In the genomic region with DNA sequence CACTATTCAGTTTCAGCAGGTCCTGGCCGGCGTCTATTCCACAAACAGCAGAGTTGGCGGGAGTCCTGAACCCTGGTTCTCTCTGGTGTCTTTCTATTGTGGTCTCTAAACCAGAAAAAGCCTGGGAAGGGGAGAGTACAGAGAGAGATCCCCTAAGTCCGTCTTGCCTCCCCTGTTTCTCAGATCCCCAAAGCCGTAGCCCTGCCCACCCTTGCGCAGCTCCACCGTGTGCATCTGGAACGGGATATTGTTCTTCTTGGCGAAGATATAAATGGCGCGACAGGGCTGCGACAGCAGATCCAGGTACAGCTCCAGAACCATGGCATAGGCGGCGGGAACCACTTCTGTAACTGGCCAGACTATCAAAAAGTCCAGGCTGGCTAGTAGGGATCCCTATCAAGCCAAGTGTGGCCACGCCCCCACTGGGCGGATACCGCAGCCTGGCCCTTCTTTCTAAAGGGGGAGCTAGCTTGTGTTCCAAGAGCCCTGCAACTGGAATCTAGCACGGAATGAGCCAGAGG, we compare ENCODE assay signal across 8 mouse cellular contexts. TPM values are rescaled to one million over a fixed set of nuclear protein-coding genes. Genes with fewer than 3 reads are reported as not detected.
DNase-seq lines count a peak whose midpoint lies in the region; ATAC-seq and TF ChIP-seq lines count a peak whose summit lies in the region.

A gene (minus strand): TSS at position 409 of the 521 bp plus-strand sequence.

- no peaks in the 10 kb centered on the region for H3K9me3 ChIP-seq in hindbrain, embryonic 12.5 days (replicated peaks)

- peak within 1 kb of the TSS; percentile 37 for H3K9ac ChIP-seq in hindbrain, embryonic 12.5 days

- 2% methylated on average over 18 of the region's 18 CpGs for WGBS in cerebellum, adult 2 months
- 4% methylated on average over 18 of the region's 18 CpGs for WGBS in hindbrain, embryonic 12.5 days
- 4% methylated on average over 18 of the region's 18 CpGs for WGBS in macrophage (ENCODE audit: missing documents)
- WGBS in spleen, adult 2 months, result 6% methylated on average over 18 of the region's 18 CpGs

- H3K27ac ChIP-seq in cerebellum, adult 2 months (ENCODE audit: insufficient read depth, low read length), result peak within 1 kb of the TSS; percentile 90
- H3K27ac ChIP-seq in hindbrain, embryonic 12.5 days, result no peak within 1 kb of the TSS
- no peak within 1 kb of the TSS for H3K27ac ChIP-seq in macrophage
- no peak within 1 kb of the TSS for H3K27ac ChIP-seq in spleen, adult 2 months (ENCODE audit: insufficient read depth, low read length)

- H3K27me3 ChIP-seq in cerebellum, adult 2 months (ENCODE audit: control insufficient read depth, insufficient read depth, low read length), result no peaks in the 10 kb centered on the region
- peaks cover 9% of the 10 kb centered on the region for H3K27me3 ChIP-seq in hindbrain, embryonic 12.5 days
- H3K27me3 ChIP-seq in spleen, adult 2 months (ENCODE audit: control insufficient read depth, insufficient read depth, low read length), result no peaks in the 10 kb centered on the region; the same call in 1 of the 2 replicates

- DNase-seq in frontal cortex, adult 2 months (ENCODE audit: extremely low spot score in 1 of 2, low spot score in 1 of 2), result peak in 1 of 2 experiments; percentile 9
- no peak for DNase-seq in frontal cortex, postnatal 14 days (ENCODE audit: low spot score in 2 of 2)
- peak; percentile 72 to 75 for DNase-seq in cerebellum, adult 2 months
- DNase-seq in gastrocnemius, adult 18-20 months (ENCODE audit: low spot score), result peak; percentile 76
- DNase-seq in layer of hippocampus, postnatal 10 days (ENCODE audit: low spot score in 2 of 2), result peak; percentile 21 to 38
- DNase-seq in spleen, adult 2 months (ENCODE audit: low read depth in 1 of 2, low spot score in 2 of 2), result no peak

- TF ChIP-seq POLR2A in cerebellum, adult 2 months (IDR thresholded peaks at IDR 0.05; ENCODE audit: borderline replicate concordance, insufficient read depth, low read length), result peak; percentile 54; the same call in 1 of the 2 replicates
- TF ChIP-seq POLR2A in spleen, adult 2 months (IDR thresholded peaks at IDR 0.05; ENCODE audit: low read depth, low read length), result no peak

- TF ChIP-seq CTCF in cerebellum, adult 2 months (IDR thresholded peaks at IDR 0.05; ENCODE audit: borderline replicate concordance, insufficient read depth, low read depth, low read length), result no peak
- TF ChIP-seq CTCF in spleen, adult 2 months (IDR thresholded peaks at IDR 0.05; ENCODE audit: extremely low read depth, insufficient read depth, insufficient read length, insufficient replicate concordance), result no peak

- ATAC-seq in hindbrain, embryonic 12.5 days (ENCODE audit: low FRiP score), result peak; percentile 54

- no peaks in the 10 kb centered on the region for H3K36me3 ChIP-seq in hindbrain, embryonic 12.5 days
- no peaks in the 10 kb centered on the region for H3K36me3 ChIP-seq in macrophage (ENCODE audit: inconsistent target)
- H3K36me3 ChIP-seq in spleen, adult 2 months (ENCODE audit: control insufficient read depth, insufficient read depth, low read length), result no peaks in the 10 kb centered on the region

- peak within 1 kb of the TSS; percentile 93 for H3K4me3 ChIP-seq in cerebellum, adult 2 months (replicated peaks; ENCODE audit: insufficient read depth, low read depth, low read length)
- H3K4me3 ChIP-seq in hindbrain, embryonic 12.5 days, result peak within 1 kb of the TSS; percentile 37
- peak within 1 kb of the TSS; percentile 43 for H3K4me3 ChIP-seq in macrophage (ENCODE audit: inconsistent target)
- peak within 1 kb of the TSS; percentile 54 for H3K4me3 ChIP-seq in spleen, adult 2 months (ENCODE audit: extremely low read depth, insufficient read depth, insufficient read length)

- peak within 1 kb of the TSS; percentile 77 for H3K4me2 ChIP-seq in hindbrain, embryonic 12.5 days (replicated peaks)

- H3K4me1 ChIP-seq in cerebellum, adult 2 months (ENCODE audit: control insufficient read depth, insufficient read depth, low read length), result peaks cover 4% of the 10 kb centered on the region
- peaks cover 12% of the 10 kb centered on the region for H3K4me1 ChIP-seq in hindbrain, embryonic 12.5 days
- no peaks in the 10 kb centered on the region; the same call in 1 of the 2 replicates for H3K4me1 ChIP-seq in spleen, adult 2 months (ENCODE audit: control insufficient read depth, insufficient read depth, insufficient read length)

- H3K79me2 ChIP-seq in macrophage (ENCODE audit: inconsistent target), result no peaks in the 10 kb centered on the region

RNA-seq across cellular contexts. Expression of the gene that starts here (rescaled TPM):
- polyA plus RNA-seq in frontal cortex, adult 2 months (2012; rRNA removed), result 29.8 and 39.9 TPM in 2 replicates
- 37.6 and 40.1 TPM in 2 replicates for polyA plus RNA-seq in cerebellum, adult 2 months (2012; rRNA removed)
- total RNA-seq in gastrocnemius, adult 18-20 months (2021), result 1 to 10 TPM; 6.0 to 8.0 TPM
- polyA plus RNA-seq in hindbrain, embryonic 12.5 days (2016; fragmentation: Nextera tagmentation; extraction: Ambion mirVana), result 6.7 and 8.7 TPM in 2 replicates
- 1 to 10 TPM; 2.8 to 5.2 TPM for total RNA-seq in layer of hippocampus, postnatal 10 days (2021)
- 1 to 10 TPM in 6 of 26 experiments, under 1 TPM in 5, not detected in 15; 0.58 to 5.4 (median 1.6) TPM for total RNA-seq in macrophage (2018; cell fraction: chromatin; rRNA removed)
- 1 to 10 TPM in 19 of 26 experiments, under 1 TPM in 7; 0.65 to 5.7 (median 2.0) TPM for total RNA-seq in macrophage (2018; cell fraction: cytosol; rRNA removed)
- total RNA-seq in macrophage (2018; cell fraction: nucleus; rRNA removed), result 1 to 10 TPM in 12 of 26 experiments, under 1 TPM in 2, not detected in 12; 0.76 to 5.9 (median 2.6) TPM
- 0.27 to 1.5 TPM (median 0.67 TPM) in 3 replicates for polyA plus RNA-seq in macrophage (2018)
- 25.3 and 28.5 TPM in 2 replicates for polyA plus RNA-seq in spleen, adult 2 months (2012; rRNA removed)

Comparison
In these comparisons a context has a peak if more than half of its experiments do, and no peak if none do; other contexts are left out.
1. DNase-seq: peak in cerebellum, adult 2 months (2 of 2), gastrocnemius, adult 18-20 months (single experiment) and layer of hippocampus, postnatal 10 days (2 of 2); none in frontal cortex, postnatal 14 days (0 of 2) and spleen, adult 2 months (0 of 2).
2. H3K4me3 ChIP-seq: peak in every context shown above with its lines; median percentile 93 in cerebellum, adult 2 months; 54 in spleen, adult 2 months; 43 in macrophage; 37 in hindbrain, embryonic 12.5 days.